Mouse (Mus musculus) ZHBTc4 (cell line): ENCODE results near the gene Inppl1.

Experiments
- DNase-seq: peaks from one replicate; pipeline ENCODE4 v3.0.0-alpha.2; 2011; ENCODE audit warnings: low read depth, low spot score

The Inppl1 gene

DNA sequence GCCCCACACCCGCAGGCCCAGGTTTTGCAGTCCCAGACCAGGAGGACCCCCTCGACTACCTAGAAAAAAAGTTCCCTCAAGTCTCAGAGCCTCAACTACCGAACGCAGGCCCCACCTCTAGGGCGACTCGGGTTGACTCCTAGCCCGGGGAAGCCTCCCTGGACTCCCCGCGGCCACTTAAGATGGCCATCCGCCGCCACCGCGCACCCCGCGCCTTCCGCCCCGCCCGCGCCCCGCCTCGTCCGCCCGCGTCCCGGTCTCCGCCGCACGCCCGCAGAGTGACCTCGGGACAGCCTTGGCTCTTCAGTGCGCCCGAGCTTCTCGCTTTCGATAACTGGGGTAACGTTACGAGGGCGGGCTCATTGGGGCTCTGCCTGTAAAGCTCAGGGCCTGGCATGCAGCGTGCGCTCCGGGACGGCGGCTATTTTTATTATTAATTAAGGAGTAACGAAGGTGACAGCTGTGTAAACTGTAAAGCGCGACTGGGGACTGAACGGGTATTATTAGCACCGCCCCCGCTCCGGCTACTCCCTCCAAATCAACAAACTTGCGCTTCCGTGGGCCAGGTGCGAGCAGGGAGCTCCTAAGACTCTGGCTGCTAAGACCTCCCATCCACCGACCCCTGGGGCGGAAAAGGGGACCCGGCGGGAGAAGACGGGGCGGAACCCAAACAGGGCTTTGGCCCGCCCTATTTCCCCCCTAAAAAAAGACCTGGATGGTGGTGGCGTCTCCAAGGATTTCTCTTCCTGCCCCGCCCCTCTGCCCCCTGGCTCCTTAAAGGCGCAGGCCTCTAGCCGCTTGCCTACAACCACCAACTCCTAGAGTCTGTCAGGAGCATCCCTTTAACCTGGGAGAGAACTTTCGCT is at the start of gene Inppl1:
Gene Inppl1, minus strand, starts transcription at position 624 of the 866 bp plus-strand sequence.
- DNase-seq, result peak; percentile 96

DNA sequence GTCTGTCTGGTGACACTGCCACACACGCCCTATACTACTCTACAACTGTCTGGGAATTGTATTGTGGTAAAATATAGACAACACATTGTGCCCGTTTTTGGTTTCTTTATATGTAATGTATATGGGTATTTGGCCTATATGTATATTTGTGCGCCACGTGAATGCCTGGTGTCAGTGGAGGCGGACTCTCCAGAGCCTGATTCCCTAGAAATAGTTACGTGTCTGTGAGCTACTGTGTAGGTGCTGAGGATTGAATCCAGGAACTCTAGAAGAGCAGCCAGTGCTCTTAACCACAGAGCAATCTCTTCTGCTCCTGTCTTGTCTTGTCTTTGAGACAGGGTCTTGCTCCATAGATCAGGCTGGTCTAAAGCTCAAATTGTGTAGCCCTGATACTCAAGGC is 48.2 kb upstream of the Inppl1 start:
- no peak for DNase-seq

GRCm38 (mm10) chr7:101884160-101884559 is 46.1 kb upstream of the Inppl1 start:
- no peak for DNase-seq

DNA sequence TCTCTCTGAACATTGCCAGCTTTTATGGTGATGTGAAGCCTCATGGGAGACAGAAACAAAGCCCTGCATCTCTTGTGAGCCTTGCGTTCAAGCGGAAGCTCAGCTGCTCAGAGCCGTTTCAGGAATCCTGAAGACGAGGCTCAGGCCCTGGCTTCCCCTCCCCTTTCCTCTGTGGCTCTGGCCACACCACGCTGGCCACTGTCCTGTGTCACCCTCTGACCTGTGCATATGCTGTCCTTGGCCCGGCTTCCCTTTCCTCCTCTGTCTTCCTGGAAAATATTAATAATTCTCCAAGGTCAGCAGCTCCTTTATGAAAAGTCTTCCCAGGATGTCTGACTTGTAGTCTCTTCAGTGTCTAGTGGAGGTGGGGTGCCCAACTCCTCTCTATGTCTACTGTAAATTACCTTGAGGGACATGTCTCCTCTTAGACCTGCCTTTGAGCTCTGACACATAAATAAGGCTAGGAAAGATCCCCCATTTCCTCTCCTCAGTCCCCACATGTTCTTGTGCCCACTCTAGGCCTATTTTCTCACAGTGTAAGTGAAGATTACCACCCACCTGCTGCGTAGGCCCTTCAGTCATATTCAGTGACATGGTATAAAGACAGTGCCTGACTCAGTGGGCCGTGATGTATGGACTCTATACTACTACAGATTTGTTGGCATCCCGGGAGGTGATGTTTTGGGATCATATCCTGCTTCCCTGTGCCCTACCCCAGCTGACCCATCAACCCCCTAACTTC is 44.6 kb upstream of the Inppl1 start:
- no peak for DNase-seq

- no peak for DNase-seq
Measured at GRCm38 (mm10) chr7:101880855-101881254, 42.8 kb upstream of the Inppl1 start.

- no peak for DNase-seq
Measured at GRCm38 (mm10) chr7:101875978-101876377, 37.9 kb upstream of the Inppl1 start.

GRCm38 (mm10) chr7:101871296-101871695 is 33.3 kb upstream of the Inppl1 start:
- no peak for DNase-seq

GRCm38 (mm10) chr7:101870629-101871028 is 32.6 kb upstream of the Inppl1 start, which contains the start of gene Folr1:
TSS of gene Folr1 (minus strand) at chr7:101870788.
- DNase-seq, result no peak

DNA sequence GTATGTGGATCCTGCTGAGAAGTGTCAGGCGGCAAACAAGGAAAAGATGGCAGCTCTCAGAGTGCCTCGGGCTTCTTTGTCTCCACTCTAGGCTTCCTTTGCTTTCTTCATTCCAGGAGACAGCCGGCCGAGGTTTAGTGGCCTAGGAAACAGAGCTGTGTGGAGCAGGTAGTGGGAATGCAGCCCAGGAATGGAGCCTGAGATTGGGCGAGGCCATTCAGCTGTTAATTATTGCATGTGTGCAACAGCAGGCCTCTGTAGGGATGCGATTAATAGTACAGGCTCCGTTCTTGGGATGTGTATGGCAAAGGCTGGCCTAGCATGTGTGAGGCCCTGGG is 31.1 kb upstream of the Inppl1 start:
- DNase-seq, result peak; percentile 82

GRCm38 (mm10) chr7:101868241-101869162 is 30.5 kb upstream of the Inppl1 start:
- peak; percentile 55 for DNase-seq

GRCm38 (mm10) chr7:101867482-101867881 is 29.5 kb upstream of the Inppl1 start:
- DNase-seq, result no peak

DNA sequence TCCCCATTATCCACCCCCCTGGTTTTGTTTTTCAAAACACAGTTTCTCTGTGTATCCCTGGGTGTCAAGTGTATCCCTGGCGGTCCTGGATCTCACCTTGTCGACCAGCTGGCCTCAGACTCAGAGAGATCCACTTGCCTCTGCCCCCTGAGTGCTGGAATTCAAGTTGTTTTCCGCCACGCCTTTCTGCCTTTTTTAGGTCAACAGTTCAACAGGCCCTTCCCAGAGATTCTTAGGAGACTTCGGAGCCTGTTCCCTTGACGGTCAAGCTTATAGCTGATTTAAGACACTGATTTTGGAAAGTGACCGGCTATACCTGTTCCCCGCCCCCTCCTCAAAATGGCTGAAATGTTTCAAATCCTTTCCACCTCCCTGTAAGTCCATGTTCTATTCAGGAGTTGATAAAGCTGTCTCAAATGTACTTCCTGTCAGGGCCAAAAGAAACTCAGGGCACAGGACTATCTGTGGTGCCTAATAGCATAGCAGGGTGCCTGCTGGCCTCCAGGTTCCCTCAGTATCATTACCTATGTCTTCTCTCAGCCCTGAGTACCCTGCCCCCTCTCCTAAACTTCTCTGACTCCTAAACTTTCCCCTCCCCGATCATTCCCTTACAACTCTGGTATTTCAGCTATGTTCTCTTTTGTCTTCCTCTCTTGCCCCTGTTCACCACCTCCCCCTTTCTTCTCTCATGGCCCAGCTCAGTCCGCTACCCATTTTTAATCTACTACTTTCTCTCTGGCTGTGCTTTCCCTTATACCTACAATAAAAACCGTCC is 28.6 kb upstream of the Inppl1 start:
- DNase-seq, result peak; percentile 85

GRCm38 (mm10) chr7:101863415-101863814 is 25.4 kb upstream of the Inppl1 start, which contains the start of gene Anapc15:
TSS of gene Anapc15 (plus strand) at chr7:101863715.
- DNase-seq, result no peak

DNA sequence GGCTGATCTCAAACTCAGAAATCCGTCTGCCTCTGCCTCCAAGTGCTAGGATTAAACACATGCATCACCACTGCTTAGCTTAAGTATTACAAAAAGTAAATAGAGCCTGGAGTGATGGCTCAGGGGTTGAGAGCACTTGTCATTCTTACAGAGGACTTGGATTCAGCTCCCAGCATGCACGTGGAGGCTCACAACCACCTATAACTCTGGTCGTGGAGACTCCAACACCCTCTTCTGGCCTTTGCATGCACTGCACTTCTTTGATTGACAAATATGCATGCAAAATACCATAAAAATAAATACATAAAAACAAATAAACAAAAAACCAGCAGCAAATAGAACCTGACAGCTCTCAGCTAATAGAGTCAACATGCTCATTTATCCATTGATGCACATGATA is 24.3 kb upstream of the Inppl1 start:
- peak; percentile 59 for DNase-seq

GRCm38 (mm10) chr7:101860978-101861377 is 22.9 kb upstream of the Inppl1 start:
- DNase-seq, result no peak

GRCm38 (mm10) chr7:101858362-101858761 is 20.3 kb upstream of the Inppl1 start:
- no peak for DNase-seq

GRCm38 (mm10) chr7:101857094-101857493 is 19.1 kb upstream of the Inppl1 start, which contains the start of gene Folr2:
TSS of gene Folr2 (minus strand) at chr7:101857194.
- DNase-seq, result no peak

- DNase-seq, result no peak
Measured at GRCm38 (mm10) chr7:101853816-101854215, 15.8 kb upstream of the Inppl1 start.

GRCm38 (mm10) chr7:101852846-101853245 is 14.8 kb upstream of the Inppl1 start:
- no peak for DNase-seq

DNA sequence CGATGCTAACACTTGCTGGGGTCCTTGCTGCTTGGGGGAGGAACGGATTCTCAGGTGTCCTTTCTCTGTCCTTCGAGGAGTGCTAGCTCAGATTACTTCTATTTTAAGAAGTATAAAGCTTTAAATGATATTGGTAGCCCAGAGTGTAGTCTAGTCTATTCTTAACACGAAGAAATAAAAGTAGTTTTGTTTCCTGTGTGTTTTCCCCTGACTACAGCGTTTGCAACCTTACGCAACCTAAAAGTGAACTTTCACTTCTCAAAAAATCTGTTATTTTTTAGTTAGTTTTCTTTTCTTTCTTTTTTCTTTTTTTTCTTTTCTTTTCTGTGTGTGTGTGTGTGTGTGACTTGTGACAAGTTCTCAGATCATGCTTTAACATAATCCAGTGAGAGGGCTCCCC is 13.7 kb upstream of the Inppl1 start:
- no peak for DNase-seq

GRCm38 (mm10) chr7:101847934-101848333 is 9.9 kb upstream of the Inppl1 start:
- peak; percentile 40 for DNase-seq
